Mouse (Mus musculus) stomach, embryonic 14.5 days (tissue): ENCODE measurements around the gene Olfr513. TPM values are rescaled to one million over a fixed set of nuclear protein-coding genes. Genes with fewer than 3 reads are reported as not detected.

ENCODE experiments used
- ATAC-seq: fragments of 200-750 bp; cut with Nextera tagmentation; 2 replicates; pipeline ENCODE4 v1.8.0; 2017; ENCODE audit warnings: low read depth, moderate TSS enrichment; ENCODE audit not compliant: insufficient number of reproducible peaks, insufficient read depth, low FRiP score
- H3K27ac ChIP-seq: fragments of 300-500 bp; sonication (generic); 2 replicates; pipeline ENCODE4 v1.5.1; 2014; ENCODE audit warnings: mild to moderate bottlenecking, low read length, moderate library complexity, mixed read lengths
- H3K27me3 ChIP-seq: fragments of 300-500 bp; sonication (generic); 2 replicates; pipeline ENCODE4 v1.6.1; 2014; ENCODE audit warnings: low read length, control low read depth, mixed read lengths; ENCODE audit not compliant: control insufficient read depth, insufficient read depth
- H3K36me3 ChIP-seq: fragments of 300-500 bp; sonication (generic); 2 replicates; pipeline ENCODE4 v1.6.1; 2014; ENCODE audit warnings: mild to moderate bottlenecking, control low read depth, low read length, moderate library complexity, mixed read lengths; ENCODE audit not compliant: control insufficient read depth, insufficient read depth
- H3K4me1 ChIP-seq: fragments of 300-500 bp; sonication (generic); 2 replicates; pipeline ENCODE4 v1.6.1; 2014; ENCODE audit warnings: low read length, control low read depth, mixed read lengths; ENCODE audit not compliant: control insufficient read depth, insufficient read depth
- H3K4me2 ChIP-seq: fragments of 300-500 bp; sonication (generic); replicated peaks from 2 replicates; pipeline ENCODE4 v1.6.1; 2014; ENCODE audit warnings: low read depth, low read length, control low read depth
- H3K4me3 ChIP-seq: fragments of 300-500 bp; sonication (generic); 2 replicates; pipeline ENCODE4 v1.5.1; 2014; ENCODE audit warnings: low read depth, low read length, control low read depth
- H3K9ac ChIP-seq: fragments of 300-500 bp; sonication (generic); replicated peaks from 2 replicates; pipeline ENCODE4 v1.6.1; 2014; ENCODE audit warnings: low read depth, mild to moderate bottlenecking, control low read depth, low read length, moderate library complexity, mixed read lengths
- H3K9me3 ChIP-seq: fragments of 300-500 bp; sonication (generic); 2 replicates; pipeline ENCODE4 v1.6.1; 2016; ENCODE audit warnings: low read depth, low read length, control low read depth; ENCODE audit not compliant: control insufficient read depth
- WGBS: fragments of 180-500 bp; shearing (Covaris S2); extraction: QIAGEN DNeasy Blood & Tissue Kit; methylation state at CpG from one replicate; pipeline ENCODE4 v1.1.7; 2014; 5-methylcytosine and 5-hydroxymethylcytosine counted together
- polyA plus RNA-seq: library from polyadenylated mRNA; unstranded; fragments of >200 nt; fragmentation: Nextera tagmentation; extraction: Ambion mirVana; gene quantifications from 2 replicates; pipeline ENCODE4 v1.2.1, GENCODE M21; 2014

The Olfr513 gene
- polyA plus RNA-seq, result not detected in 2 replicates

GRCm38 (mm10) chr7:108750673-108751072, at the start of gene Olfr513:
Gene Olfr513, plus strand, starts transcription at chr7:108750973.
- no peak for ATAC-seq
- Histone ChIP-seq H3K27me3 (no peaks in the 10 kb centered on the region), H3K4me2 (no peak within 1 kb of the TSS), H3K9me3 (no peaks in the 10 kb centered on the region), H3K27ac (no peak within 1 kb of the TSS), H3K36me3 (no peaks in the 10 kb centered on the region), H3K4me1 (no peaks in the 10 kb centered on the region), H3K4me3 (no peak within 1 kb of the TSS), H3K9ac (no peak within 1 kb of the TSS)
- 64% methylated on average over 1 of the region's 1 CpGs for WGBS

- Histone ChIP-seq H3K36me3 (no peaks in the 10 kb centered on the region), H3K4me1 (no peaks in the 10 kb centered on the region), H3K27ac (no peak within 1 kb of the TSS), H3K9me3 (no peaks in the 10 kb centered on the region), H3K27me3 (no peaks in the 10 kb centered on the region), H3K9ac (no peak within 1 kb of the TSS), H3K4me3 (no peak within 1 kb of the TSS), H3K4me2 (no peak within 1 kb of the TSS)
- no peak for ATAC-seq
These were observed 37.8 kb upstream of the Olfr513 start, which contains the start of gene Olfr512 for GRCm38 (mm10) chr7:108713020-108713419. Gene Olfr512, plus strand, starts transcription at chr7:108713320.

- Histone ChIP-seq H3K4me1 (no peaks in the 10 kb centered on the region), H3K27me3 (no peaks in the 10 kb centered on the region), H3K9ac (no peak overlapping the region), H3K9me3 (no peaks in the 10 kb centered on the region), H3K4me3 (no peak overlapping the region), H3K36me3 (no peaks in the 10 kb centered on the region), H3K27ac (no peak overlapping the region), H3K4me2 (no peak overlapping the region)
- WGBS, result 34% methylated on average over 3 of the region's 3 CpGs
- ATAC-seq, result no peak
These were observed 9.6 kb downstream of the Olfr513 start for GRCm38 (mm10) chr7:108760411-108760810.

GRCm38 (mm10) chr7:108797205-108797933, 46.6 kb downstream of the Olfr513 start:
- no peak overlapping the region for H3K4me2 ChIP-seq
- no peak overlapping the region for H3K9ac ChIP-seq
- no peaks in the 10 kb centered on the region for H3K27me3 ChIP-seq
- H3K9me3 ChIP-seq, result no peaks in the 10 kb centered on the region
- ATAC-seq, result no peak
- no peaks in the 10 kb centered on the region for H3K4me1 ChIP-seq
- H3K4me3 ChIP-seq, result no peak overlapping the region
- 43% methylated on average over 1 of the region's 1 CpGs for whole genome bisulfite sequencing
- no peaks in the 10 kb centered on the region for H3K36me3 ChIP-seq
- H3K27ac ChIP-seq, result no peak overlapping the region

Other genes with a start within 250 kb of the Olfr513 start
- not detected in 2 replicates for gene Olfr502, start 225.9 kb upstream of the Olfr513 start, polyA plus RNA-seq
- gene Olfr503, start 206.4 kb upstream of the Olfr513 start, polyA plus RNA-seq, result not detected in 2 replicates
- gene Olfr504, start 185.2 kb upstream of the Olfr513 start, polyA plus RNA-seq, result not detected in 2 replicates
- gene Olfr506, start 140.2 kb upstream of the Olfr513 start, polyA plus RNA-seq, result 0.07 TPM in 1 of 2 replicates, not detected in the other
- gene Olfr507, start 129.2 kb upstream of the Olfr513 start, polyA plus RNA-seq, result not detected in 2 replicates
- not detected in 2 replicates for gene Olfr508, start 121.0 kb upstream of the Olfr513 start, polyA plus RNA-seq
- gene Olfr509, start 99.1 kb upstream of the Olfr513 start, polyA plus RNA-seq, result not detected in 2 replicates
- not detected in 2 replicates for gene Olfr510, start 84.6 kb upstream of the Olfr513 start, polyA plus RNA-seq
- not detected in 2 replicates for gene Olfr512, start 37.7 kb upstream of the Olfr513 start, polyA plus RNA-seq
- not detected in 2 replicates for gene Olfr514, start 75.0 kb downstream of the Olfr513 start, polyA plus RNA-seq
- not detected in 2 replicates for gene Olfr516, start 99.6 kb downstream of the Olfr513 start, polyA plus RNA-seq
- not detected in 2 replicates for gene Olfr517, start 121.4 kb downstream of the Olfr513 start, polyA plus RNA-seq
- gene Olfr518, start 134.0 kb downstream of the Olfr513 start, polyA plus RNA-seq, result not detected in 2 replicates
- not detected in 2 replicates for gene Olfr519, start 143.4 kb downstream of the Olfr513 start, polyA plus RNA-seq
- gene Nlrp10, start 179.2 kb downstream of the Olfr513 start, polyA plus RNA-seq, result not detected in 2 replicates
- 110 and 113 TPM in 2 replicates for gene Eif3f, start 183.4 kb downstream of the Olfr513 start, polyA plus RNA-seq
- 4.7 and 4.9 TPM in 2 replicates for gene Tub, start 199.4 kb downstream of the Olfr513 start, polyA plus RNA-seq